Comparison of ENCODE assay signal across 8 mouse cellular contexts in genomic region chr11:88276534-88277308, GRCm38 (mm10). TPM values are rescaled to one million over a fixed set of nuclear protein-coding genes. Genes with fewer than 3 reads are reported as not detected.
DNase-seq lines count a peak whose midpoint lies in the region; ATAC-seq lines count a peak whose summit lies in the region.

No protein-coding gene starts in this region.

- H3K4me1 ChIP-seq in embryonic facial prominence, embryonic 10.5 days = peaks cover 58% of the 10 kb centered on the region
- H3K4me1 ChIP-seq in hindbrain, embryonic 10.5 days (replicated peaks) = peaks cover 95% of the 10 kb centered on the region
- H3K4me1 ChIP-seq in limb, embryonic 13.5 days = peaks cover 35% of the 10 kb centered on the region

- H3K9ac ChIP-seq in limb, embryonic 13.5 days = no peak overlapping the region

- no peak overlapping the region for H3K4me3 ChIP-seq in embryonic facial prominence, embryonic 10.5 days
- no peak overlapping the region for H3K4me3 ChIP-seq in hindbrain, embryonic 10.5 days
- no peak overlapping the region for H3K4me3 ChIP-seq in limb, embryonic 13.5 days

- no peaks in the 10 kb centered on the region for H3K36me3 ChIP-seq in embryonic facial prominence, embryonic 10.5 days (replicated peaks)
- no peaks in the 10 kb centered on the region for H3K36me3 ChIP-seq in hindbrain, embryonic 10.5 days
- no peaks in the 10 kb centered on the region for H3K36me3 ChIP-seq in limb, embryonic 13.5 days

- H3K4me2 ChIP-seq in limb, embryonic 13.5 days (replicated peaks) = peak overlapping the region; percentile 46

- peak; percentile 36 for DNase-seq in lung, postnatal 10 days
- no peak for DNase-seq in lung, adult 18-20 months
- no peak for DNase-seq in embryonic facial prominence, embryonic 10.5 days (ENCODE audit: low spot score)
- peak; percentile 46 for DNase-seq in hindbrain, embryonic 10.5 days (ENCODE audit: low spot score)
- DNase-seq in natural killer cell, adult 2 months (ENCODE audit: low spot score in 2 of 2) = no peak
- no peak for DNase-seq in thymus, postnatal 0 days (ENCODE audit: low spot score)

- H3K9me3 ChIP-seq in embryonic facial prominence, embryonic 10.5 days = no peaks in the 10 kb centered on the region
- no peaks in the 10 kb centered on the region for H3K9me3 ChIP-seq in hindbrain, embryonic 10.5 days
- H3K9me3 ChIP-seq in limb, embryonic 13.5 days = no peaks in the 10 kb centered on the region

- ATAC-seq in limb, embryonic 13.5 days (ENCODE audit: low FRiP score, low read depth) = peak; percentile 48; the same call in 1 of the 2 replicates
- ATAC-seq in megakaryocyte-erythroid progenitor cell, adult 5-6 weeks (replicated peaks; ENCODE audit: low FRiP score, low TSS enrichment, poor library complexity, severe bottlenecking) = no peak

- peak overlapping the region; percentile 86 for H3K27ac ChIP-seq in embryonic facial prominence, embryonic 10.5 days (replicated peaks)
- peak overlapping the region; percentile 97 for H3K27ac ChIP-seq in hindbrain, embryonic 10.5 days
- peak overlapping the region; percentile 34; the same call in 1 of the 2 replicates for H3K27ac ChIP-seq in limb, embryonic 13.5 days

- H3K27me3 ChIP-seq in embryonic facial prominence, embryonic 10.5 days (replicated peaks; ENCODE audit: low read depth, poor library complexity, severe bottlenecking) = peaks cover 22% of the 10 kb centered on the region
- H3K27me3 ChIP-seq in hindbrain, embryonic 10.5 days (ENCODE audit: insufficient read depth, poor library complexity, severe bottlenecking) = no peaks in the 10 kb centered on the region
- peaks cover 7% of the 10 kb centered on the region; the same call in 1 of the 2 replicates for H3K27me3 ChIP-seq in limb, embryonic 13.5 days

- WGBS in embryonic facial prominence, embryonic 10.5 days = 62% methylated on average over 19 of the region's 19 CpGs
- 45% methylated on average over 19 of the region's 19 CpGs for WGBS in hindbrain, embryonic 10.5 days
- WGBS in limb, embryonic 13.5 days = 21% methylated on average over 19 of the region's 19 CpGs

RNA-seq across cellular contexts. Expression of gene Ccdc182, which starts 17.1 kb away (rescaled TPM):
- polyA plus RNA-seq in embryonic facial prominence, embryonic 10.5 days (2016; fragmentation: Nextera tagmentation; extraction: Ambion mirVana) = 1.7 and 3.6 TPM in 2 replicates
- polyA plus RNA-seq in hindbrain, embryonic 10.5 days (2016; fragmentation: Nextera tagmentation; extraction: Ambion mirVana) = 7.9 and 11.8 TPM in 2 replicates
- 0.11 TPM in 1 of 2 replicates, not detected in the other for polyA plus RNA-seq in limb, embryonic 13.5 days (2015; fragmentation: Nextera tagmentation; extraction: Ambion mirVana)
- total RNA-seq in megakaryocyte-erythroid progenitor cell, adult 5-6 weeks (2014; fragmentation: Nextera tagmentation) = not detected in 2 replicates
- not detected in 2 replicates for total RNA-seq in megakaryocyte-erythroid progenitor cell, adult 5-6 weeks (2017)
- not detected in 2 replicates for polyA plus RNA-seq in thymus, postnatal 0 days (2015; fragmentation: Nextera tagmentation; extraction: Ambion mirVana)

Comparison
In these comparisons a context has a peak if more than half of its experiments do, and no peak if none do; other contexts are left out.
1. DNase-seq: peak in lung, postnatal 10 days (single experiment) and hindbrain, embryonic 10.5 days (single experiment); none in lung, adult 18-20 months (0 of 2), embryonic facial prominence, embryonic 10.5 days (single experiment), natural killer cell, adult 2 months (0 of 2) and thymus, postnatal 0 days (single experiment).
2. H3K27ac ChIP-seq: peak in every context shown above with its lines; median percentile 97 in hindbrain, embryonic 10.5 days; 86 in embryonic facial prominence, embryonic 10.5 days; 34 in limb, embryonic 13.5 days.